Mouse (Mus musculus) lung, adult 2 months (tissue): ENCODE measurements around the gene Cask.

ENCODE experiments used
- CTCF ChIP-seq: fragments of 200-500 bp; IDR thresholded peaks from 2 replicates; pipeline ENCODE4 v1.5.1; 2011; ENCODE audit warnings: mild to moderate bottlenecking, low read length, control low read depth; ENCODE audit not compliant: insufficient read depth
- POLR2A ChIP-seq: fragments of 200-500 bp; IDR thresholded peaks from 2 replicates; pipeline ENCODE4 v1.6.1; 2011; ENCODE audit warnings: low read depth, mild to moderate bottlenecking, control low read depth, low read length, borderline replicate concordance; ENCODE audit errors: extremely low read depth

- no peak for TF ChIP-seq POLR2A
- TF ChIP-seq CTCF: no peak
Measured at GRCm38 (mm10) chrX:13516451-13516850, 334.7 kb downstream of the Cask start.
